Mouse (Mus musculus) stomach, postnatal 0 days (tissue): ENCODE data around the gene Cdk10. TPM values are rescaled to one million over a fixed set of nuclear protein-coding genes. Genes with fewer than 3 reads are reported as not detected.

Experiments used
- ATAC-seq: fragments of 200-750 bp; cut with Nextera tagmentation; 2 replicates; pipeline ENCODE4 v1.8.0; 2017; ENCODE audit not compliant: low FRiP score, low TSS enrichment
- DNase-seq: peaks from one replicate; pipeline ENCODE4 v3.0.0-alpha.2; 2016; ENCODE audit warnings: low spot score
- H3K27ac ChIP-seq: fragments of 300-500 bp; sonication (generic); replicated peaks from 2 replicates; pipeline ENCODE4 v1.5.1; 2014; ENCODE audit warnings: mild to moderate bottlenecking, control low read depth
- H3K27me3 ChIP-seq: fragments of 300-500 bp; sonication (generic); 2 replicates; pipeline ENCODE4 v1.6.1; 2014; ENCODE audit warnings: low read length; ENCODE audit not compliant: control insufficient read depth, insufficient read depth
- H3K36me3 ChIP-seq: fragments of 300-500 bp; sonication (generic); 2 replicates; pipeline ENCODE4 v1.6.1; 2014; ENCODE audit warnings: low read length, mixed read lengths; ENCODE audit not compliant: control insufficient read depth, insufficient read depth
- H3K4me1 ChIP-seq: fragments of 300-500 bp; sonication (generic); replicated peaks from 2 replicates; pipeline ENCODE4 v1.6.1; 2014; ENCODE audit warnings: antibody characterized with exemption; ENCODE audit not compliant: control insufficient read depth, insufficient read depth
- H3K4me2 ChIP-seq: fragments of 300-500 bp; sonication (generic); replicated peaks from 2 replicates; pipeline ENCODE4 v1.6.1; 2014; ENCODE audit warnings: low read depth, mild to moderate bottlenecking, control low read depth, moderate library complexity
- H3K4me3 ChIP-seq: fragments of 300-500 bp; sonication (generic); 2 replicates; pipeline ENCODE4 v1.5.1; 2014; ENCODE audit warnings: low read depth, low read length, control low read depth
- H3K9ac ChIP-seq: fragments of 300-500 bp; sonication (generic); 2 replicates; pipeline ENCODE4 v1.6.1; 2014; ENCODE audit warnings: mild to moderate bottlenecking, low read length, control low read depth, mixed read lengths
- H3K9me3 ChIP-seq: fragments of 300-500 bp; sonication (generic); 2 replicates; pipeline ENCODE4 v1.6.1; 2016; ENCODE audit warnings: low read length; ENCODE audit not compliant: control insufficient read depth
- CTCF ChIP-seq: IDR thresholded peaks from 2 replicates; pipeline ENCODE4 v1.5.1; 2016; ENCODE audit warnings: antibody characterized with exemption, low read depth, mild to moderate bottlenecking, moderate library complexity
- EP300 ChIP-seq: optimal IDR thresholded peaks from 2 replicates; pipeline ENCODE3; 2016; ENCODE audit warnings: antibody characterized with exemption
- WGBS: fragments of 180-500 bp; shearing (Covaris S2); extraction: QIAGEN DNeasy Blood & Tissue Kit; methylation state at CpG from one replicate; pipeline ENCODE4 v1.1.7; 2014; 5-methylcytosine and 5-hydroxymethylcytosine counted together
- polyA plus RNA-seq: library from polyadenylated mRNA; unstranded; fragments of >200 nt; fragmentation: Nextera tagmentation; extraction: Ambion mirVana; gene quantifications from 2 replicates; pipeline ENCODE4 v1.2.1, GENCODE M21; 2015

Gene Cdk10
- polyA plus RNA-seq, 1 experiment from 2014 or later, result 16.7 TPM

- 76% methylated on average over 14 of the region's 14 CpGs for WGBS
These were observed 43.4 kb downstream of the Cdk10 start for GRCm38 (mm10) chr8:123267926-123268656.

GRCm38 (mm10) chr8:123271147-123271546, 46.5 kb downstream of the Cdk10 start:
- no peaks in the 10 kb centered on the region for H3K27me3 ChIP-seq
- no peak overlapping the region for H3K9ac ChIP-seq
- H3K27ac ChIP-seq, result no peak overlapping the region
- H3K4me1 ChIP-seq, result no peaks in the 10 kb centered on the region
- H3K4me3 ChIP-seq, result no peak overlapping the region
- no peak overlapping the region for H3K4me2 ChIP-seq
- DNase-seq (no peak), ATAC-seq (no peak)
- no peaks in the 10 kb centered on the region for H3K9me3 ChIP-seq
- 89% methylated on average over 10 of the region's 10 CpGs for WGBS
- TF ChIP-seq EP300 (no peak), CTCF (no peak)
- peaks cover 14% of the 10 kb centered on the region for H3K36me3 ChIP-seq

More at GRCm38 (mm10) chr8:123267926-123268656, 43.4 kb downstream of the Cdk10 start:
- peaks cover 33% of the 10 kb centered on the region for H3K36me3 ChIP-seq
- no peak for DNase-seq
- H3K4me2 ChIP-seq, result no peak overlapping the region
- no peaks in the 10 kb centered on the region for H3K9me3 ChIP-seq
- ATAC-seq, result peak; percentile 15; the same call in 1 of the 2 replicates
- no peaks in the 10 kb centered on the region for H3K4me1 ChIP-seq
- TF ChIP-seq CTCF (no peak), EP300 (no peak)
- no peak overlapping the region for H3K9ac ChIP-seq
- no peak overlapping the region for H3K4me3 ChIP-seq
- H3K27me3 ChIP-seq, result no peaks in the 10 kb centered on the region
- H3K27ac ChIP-seq, result no peak overlapping the region

GRCm38 (mm10) chr8:123271901-123272300, 47.3 kb downstream of the Cdk10 start:
- Histone ChIP-seq H3K4me3 (no peak overlapping the region), H3K9ac (peak overlapping the region; percentile 35; the same call in 1 of the 2 replicates), H3K27me3 (no peaks in the 10 kb centered on the region), H3K9me3 (no peaks in the 10 kb centered on the region), H3K36me3 (peaks cover 10% of the 10 kb centered on the region; the same call in 1 of the 2 replicates), H3K4me1 (no peaks in the 10 kb centered on the region), H3K27ac (peak overlapping the region; percentile 49; the same call in 1 of the 2 replicates), H3K4me2 (no peak overlapping the region)
- DNase-seq, result peak; percentile 62
- 58% methylated on average over 4 of the region's 4 CpGs for WGBS
- ATAC-seq, result peak; percentile 66
- TF ChIP-seq EP300 (no peak), CTCF (no peak)

- Histone ChIP-seq H3K9ac (no peak overlapping the region), H3K36me3 (peaks cover 3% of the 10 kb centered on the region; the same call in 1 of the 2 replicates), H3K9me3 (no peaks in the 10 kb centered on the region), H3K27me3 (no peaks in the 10 kb centered on the region), H3K27ac (no peak overlapping the region), H3K4me3 (no peak overlapping the region), H3K4me1 (no peaks in the 10 kb centered on the region), H3K4me2 (no peak overlapping the region)
- no peak for TF ChIP-seq EP300
- TF ChIP-seq CTCF, result no peak
- DNase-seq, result no peak
- 79% methylated on average over 5 of the region's 5 CpGs for WGBS
- no peak for ATAC-seq
These were observed 49.8 kb downstream of the Cdk10 start for GRCm38 (mm10) chr8:123274447-123274846.

- DNase-seq (no peak), ATAC-seq (no peak)
- 92% methylated on average over 12 of the region's 12 CpGs for WGBS
- TF ChIP-seq EP300, result no peak
- no peak for TF ChIP-seq CTCF
- H3K36me3 ChIP-seq, result peaks cover under 1% of the 10 kb centered on the region; the same call in 1 of the 2 replicates
- no peak overlapping the region for H3K4me3 ChIP-seq
- H3K9ac ChIP-seq, result no peak overlapping the region
- no peaks in the 10 kb centered on the region for H3K4me1 ChIP-seq
- H3K4me2 ChIP-seq, result no peak overlapping the region
- H3K27ac ChIP-seq, result no peak overlapping the region
- H3K27me3 ChIP-seq, result no peaks in the 10 kb centered on the region
- H3K9me3 ChIP-seq, result no peaks in the 10 kb centered on the region
These were observed 50.5 kb downstream of the Cdk10 start for GRCm38 (mm10) chr8:123275096-123275495.

GRCm38 (mm10) chr8:123278445-123278844, 53.8 kb downstream of the Cdk10 start:
- no peak overlapping the region for H3K9ac ChIP-seq
- WGBS, result 67% methylated on average over 7 of the region's 7 CpGs
- H3K4me1 ChIP-seq, result no peaks in the 10 kb centered on the region
- H3K4me3 ChIP-seq, result no peak overlapping the region
- no peak overlapping the region for H3K27ac ChIP-seq
- TF ChIP-seq EP300, result no peak
- TF ChIP-seq CTCF, result no peak
- H3K4me2 ChIP-seq, result no peak overlapping the region
- H3K27me3 ChIP-seq, result no peaks in the 10 kb centered on the region
- DNase-seq (peak; percentile 39), ATAC-seq (peak; percentile 68; the same call in 1 of the 2 replicates)
- no peaks in the 10 kb centered on the region for H3K9me3 ChIP-seq
- H3K36me3 ChIP-seq, result no peaks in the 10 kb centered on the region
